Mouse (Mus musculus): ENCODE results near the gene Pmis2.

Gene Pmis2

DNA sequence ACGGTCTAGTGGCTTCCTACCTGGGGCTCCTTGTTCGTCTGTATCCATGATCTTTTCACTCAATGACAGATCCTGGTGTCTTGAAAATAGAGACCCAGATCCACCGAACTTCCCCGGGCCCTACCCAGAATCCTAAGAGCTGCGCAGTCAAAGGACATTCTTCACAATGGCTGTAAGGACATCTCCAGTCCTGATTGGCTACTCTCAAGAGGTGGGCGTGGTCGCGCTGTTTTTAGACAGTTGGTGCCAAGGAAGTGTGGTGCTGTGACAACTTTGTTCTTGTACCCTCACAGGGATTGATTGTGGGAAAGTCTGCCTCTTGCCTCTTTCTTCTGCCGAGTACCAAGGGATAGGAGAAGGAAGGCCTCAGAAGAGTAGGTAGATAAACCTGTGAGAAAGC lies at the start of gene Pmis2:
Pmis2 (minus strand) TSS at position 126 of the 400 bp plus-strand sequence.
- DNase-seq, result no peak

DNA sequence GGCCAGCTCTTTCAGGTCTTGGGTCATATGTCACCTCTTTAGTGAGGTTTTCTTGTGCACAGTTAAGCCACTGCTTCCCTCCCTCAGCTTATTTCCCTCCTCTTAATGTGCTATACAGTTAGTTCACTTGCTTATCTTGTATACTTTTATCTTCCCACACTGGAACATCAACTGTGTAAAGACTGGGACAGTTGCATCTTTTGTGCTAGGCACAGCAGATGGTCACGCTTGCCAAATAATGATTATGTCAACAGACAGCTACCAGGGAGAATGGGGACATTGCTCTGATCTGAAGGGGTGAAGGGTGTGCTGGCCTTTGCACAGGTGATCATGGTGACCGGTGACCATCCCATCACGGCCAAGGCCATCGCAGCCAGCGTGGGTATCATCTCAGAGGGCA lies 48.3 kb upstream of the Pmis2 start:
- DNase-seq, result no peak

DNA sequence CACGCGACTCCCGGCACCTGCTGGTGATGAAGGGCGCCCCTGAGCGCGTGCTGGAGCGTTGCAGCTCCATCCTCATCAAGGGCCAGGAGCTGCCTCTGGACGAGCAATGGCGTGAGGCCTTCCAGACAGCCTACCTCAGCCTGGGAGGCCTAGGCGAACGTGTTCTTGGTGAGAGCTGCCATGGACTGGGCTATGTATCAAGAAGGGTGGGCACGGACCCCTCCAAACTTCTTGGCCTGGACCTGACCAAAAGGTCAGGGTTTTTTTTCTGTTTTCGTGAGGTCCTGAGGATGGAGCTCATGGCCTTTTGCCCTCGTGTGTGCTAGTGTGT lies 46.3 kb upstream of the Pmis2 start:
- no peak for DNase-seq

DNA sequence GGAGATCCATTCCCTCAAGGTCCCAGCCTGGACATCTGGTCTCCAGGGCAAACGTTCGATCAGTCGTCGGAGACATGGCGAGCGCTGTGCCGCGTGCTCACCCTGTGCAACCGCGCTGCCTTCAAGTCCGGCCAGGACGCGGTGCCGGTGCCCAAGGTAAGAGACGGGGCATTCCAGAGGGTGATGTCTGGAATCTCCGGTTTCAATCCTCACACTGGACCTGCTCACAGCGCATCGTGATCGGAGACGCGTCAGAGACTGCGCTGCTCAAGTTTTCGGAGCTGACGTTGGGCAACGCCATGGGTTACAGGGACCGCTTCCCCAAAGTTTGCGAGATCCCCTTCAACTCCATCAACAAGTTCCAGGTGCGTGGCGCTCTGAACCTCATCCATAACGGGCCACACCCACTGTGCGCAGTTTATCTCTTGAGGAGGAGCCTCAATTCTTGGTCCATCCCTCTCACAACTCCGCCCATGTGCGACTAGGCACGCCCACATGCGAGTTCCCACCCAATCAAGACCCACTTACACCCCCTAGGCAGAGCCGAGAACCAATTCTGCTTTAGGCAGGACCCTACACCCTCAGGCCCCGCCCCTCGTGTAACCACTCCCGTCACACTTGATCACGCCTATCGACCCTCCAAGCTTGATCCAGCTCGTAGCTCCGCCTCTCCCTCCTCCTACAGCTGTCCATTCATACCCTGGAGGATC lies 45.8 kb upstream of the Pmis2 start:
- DNase-seq, result peak; percentile 67

DNA sequence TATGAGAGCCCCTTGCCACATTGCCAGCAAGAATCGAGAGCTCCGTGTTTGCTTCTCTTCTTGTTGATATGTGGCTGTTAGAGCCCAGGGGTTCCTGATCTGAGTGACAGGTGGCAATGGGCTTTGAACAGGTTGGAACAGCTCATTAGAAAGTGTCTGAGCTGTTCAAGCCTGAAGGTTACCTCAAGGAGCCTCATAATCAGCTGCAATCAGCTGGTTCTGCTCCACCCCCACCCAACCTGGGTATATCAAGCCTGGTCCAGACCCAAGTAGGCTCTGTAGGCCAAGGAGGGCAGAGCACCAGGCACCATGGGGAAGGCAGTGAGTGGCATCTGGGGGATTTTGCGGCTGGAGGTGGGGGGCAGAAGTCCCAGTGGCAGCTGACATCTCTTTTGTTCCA lies 40.5 kb upstream of the Pmis2 start, which contains the start of gene Atp4a:
Atp4a (plus strand) TSS at position 268 of the 400 bp plus-strand sequence.
- no peak for DNase-seq

DNA sequence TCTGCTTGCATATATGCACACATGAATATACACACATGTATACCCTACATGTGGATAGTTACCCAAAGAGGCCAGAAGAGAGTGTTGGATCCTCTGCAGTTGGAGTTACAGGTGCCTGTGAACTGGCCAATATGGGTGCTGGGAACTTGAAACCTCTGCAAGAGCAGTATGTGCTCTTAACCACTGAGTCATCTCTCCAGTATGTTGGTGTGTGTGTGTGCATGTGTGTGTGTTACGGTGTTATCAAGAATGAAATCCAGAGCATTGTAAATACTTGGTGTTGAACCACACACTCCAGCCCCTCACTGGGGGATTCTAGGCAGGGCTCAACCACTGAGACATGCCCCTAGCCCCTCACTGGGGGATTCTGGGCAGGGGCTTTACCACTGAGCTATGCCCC lies 36.0 kb upstream of the Pmis2 start:
- DNase-seq, result no peak

DNA sequence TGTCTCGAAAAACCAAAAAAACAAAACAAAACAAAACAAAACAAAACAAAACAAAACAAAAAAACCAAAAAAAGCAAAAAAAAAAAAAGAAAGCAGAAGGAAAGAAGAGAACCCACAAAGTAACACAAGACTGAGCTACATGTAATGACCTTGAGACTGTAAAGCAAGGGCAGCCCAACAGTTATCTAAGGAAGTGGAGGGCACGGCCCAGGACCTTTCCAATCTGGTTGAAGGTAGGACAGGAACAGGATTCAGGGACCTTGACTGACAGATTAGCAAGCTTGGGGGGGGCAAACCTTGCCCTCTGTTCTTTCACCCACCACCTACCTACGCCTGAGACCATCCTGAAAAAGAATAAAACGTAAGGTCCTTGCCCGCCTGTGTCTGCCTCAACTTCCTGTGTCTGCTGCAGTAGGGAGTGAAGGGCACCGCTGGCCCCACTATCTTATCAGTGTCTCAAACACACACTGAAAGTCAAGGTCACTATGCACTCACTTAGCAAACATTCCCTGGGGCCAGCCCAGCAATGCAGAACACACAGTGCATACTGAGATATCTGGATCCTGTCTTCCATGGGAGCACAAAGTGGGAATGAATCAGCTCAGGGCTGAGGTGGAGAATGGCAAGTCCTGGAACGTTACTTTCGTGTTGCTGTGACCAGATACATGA lies 34.9 kb upstream of the Pmis2 start:
- DNase-seq, result no peak

DNA sequence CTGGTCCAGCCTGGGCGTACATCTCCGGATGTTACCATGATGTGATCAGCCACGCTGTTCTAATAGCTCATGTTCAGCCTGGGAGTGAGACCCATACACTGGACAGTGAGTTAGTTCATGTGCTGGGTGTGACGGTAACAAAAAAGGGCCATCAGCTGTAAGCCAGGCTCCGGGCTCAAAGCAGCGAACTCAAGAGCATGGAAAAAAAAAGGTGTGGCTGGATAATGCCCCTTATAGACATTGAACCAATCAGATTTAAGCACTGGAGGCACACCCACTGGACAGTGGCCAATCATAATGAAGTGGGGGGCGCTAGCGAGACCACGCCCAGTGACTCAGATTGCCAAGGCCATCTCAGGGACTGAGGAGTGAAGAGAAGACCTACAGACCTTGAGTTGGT lies 27.2 kb upstream of the Pmis2 start, which contains the start of gene 2200002J24Rik:
2200002J24Rik (plus strand) TSS at position 338 of the 400 bp plus-strand sequence.
- DNase-seq, result no peak

DNA sequence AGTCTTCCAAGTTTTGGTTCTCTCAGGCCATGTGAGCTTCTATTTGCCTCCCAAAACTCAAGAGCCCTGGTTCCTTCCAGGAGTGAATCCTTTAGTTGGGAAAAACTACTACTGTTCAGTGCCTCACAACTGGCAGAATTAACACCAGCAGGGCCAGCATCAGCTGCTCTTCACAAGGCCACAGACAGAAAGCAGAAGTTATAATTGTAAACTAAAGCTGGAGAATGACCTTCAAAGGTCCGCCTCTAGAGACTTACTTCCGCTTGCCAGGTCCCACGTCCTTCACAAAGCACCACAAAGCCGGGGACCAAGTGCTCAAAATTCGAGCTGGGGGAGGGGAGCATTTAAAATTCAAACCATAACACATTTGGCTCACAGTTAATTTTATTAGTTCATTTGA lies 26.7 kb upstream of the Pmis2 start:
- no peak for DNase-seq

DNA sequence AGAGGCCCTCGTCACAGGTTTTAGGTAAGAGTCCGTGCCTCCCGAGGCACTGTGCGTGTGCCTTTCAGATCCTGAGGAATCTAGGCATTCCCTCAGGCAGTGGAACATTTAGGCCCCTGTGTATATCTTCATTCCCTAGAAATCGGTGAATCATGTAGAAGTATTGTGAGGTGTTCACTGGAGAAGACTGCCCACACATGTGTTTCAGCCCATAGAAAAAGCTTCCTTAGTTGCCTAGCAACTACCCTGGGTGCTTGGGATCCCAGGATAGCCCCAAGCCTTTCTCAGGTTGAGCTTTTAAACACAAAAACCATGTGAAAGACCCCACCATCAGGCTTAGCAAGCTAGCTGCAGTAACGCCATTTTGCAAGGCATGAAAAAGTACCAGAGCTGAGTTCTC lies 16.9 kb upstream of the Pmis2 start:
- DNase-seq, result no peak

DNA sequence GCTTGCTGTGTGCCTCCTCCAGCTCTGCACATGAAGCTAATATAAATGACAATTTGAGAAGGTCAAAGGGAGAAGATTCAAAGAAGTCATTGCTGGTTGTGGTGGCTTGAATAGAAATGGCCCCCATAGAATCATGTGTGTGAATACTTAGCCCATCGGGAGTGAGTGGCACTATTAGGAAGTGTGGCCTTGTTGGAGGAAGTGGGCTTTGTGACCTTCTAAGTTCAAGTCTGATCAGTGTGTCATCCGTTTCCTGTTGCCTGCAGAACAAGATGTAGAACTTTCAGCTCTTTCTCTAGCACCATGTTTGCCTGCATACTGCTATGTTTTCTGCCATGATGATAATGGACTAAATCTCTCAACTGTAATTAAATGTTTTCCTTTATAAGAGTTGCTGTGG lies 12.0 kb upstream of the Pmis2 start:
- no peak for DNase-seq

DNA sequence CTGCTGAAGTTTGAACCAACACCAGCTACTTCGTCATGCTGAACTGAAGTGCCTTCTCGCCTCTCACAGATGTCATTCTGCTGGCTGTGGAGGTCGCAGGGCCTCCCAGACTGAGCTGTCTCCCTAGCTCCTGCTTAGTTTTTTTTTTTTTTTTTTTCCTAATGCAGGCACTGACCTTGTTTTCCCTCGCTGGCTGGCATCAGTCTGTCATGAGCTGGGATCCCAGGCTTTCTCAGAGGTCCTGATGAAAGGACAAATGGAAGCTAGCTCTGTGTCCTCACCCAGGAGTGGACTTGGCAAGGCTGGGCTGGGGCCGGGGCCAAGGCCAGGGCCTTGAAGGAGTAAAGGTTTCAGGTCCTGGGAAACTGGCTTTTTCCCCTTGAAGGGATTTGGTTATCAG lies 10.5 kb upstream of the Pmis2 start:
- no peak for DNase-seq

DNA sequence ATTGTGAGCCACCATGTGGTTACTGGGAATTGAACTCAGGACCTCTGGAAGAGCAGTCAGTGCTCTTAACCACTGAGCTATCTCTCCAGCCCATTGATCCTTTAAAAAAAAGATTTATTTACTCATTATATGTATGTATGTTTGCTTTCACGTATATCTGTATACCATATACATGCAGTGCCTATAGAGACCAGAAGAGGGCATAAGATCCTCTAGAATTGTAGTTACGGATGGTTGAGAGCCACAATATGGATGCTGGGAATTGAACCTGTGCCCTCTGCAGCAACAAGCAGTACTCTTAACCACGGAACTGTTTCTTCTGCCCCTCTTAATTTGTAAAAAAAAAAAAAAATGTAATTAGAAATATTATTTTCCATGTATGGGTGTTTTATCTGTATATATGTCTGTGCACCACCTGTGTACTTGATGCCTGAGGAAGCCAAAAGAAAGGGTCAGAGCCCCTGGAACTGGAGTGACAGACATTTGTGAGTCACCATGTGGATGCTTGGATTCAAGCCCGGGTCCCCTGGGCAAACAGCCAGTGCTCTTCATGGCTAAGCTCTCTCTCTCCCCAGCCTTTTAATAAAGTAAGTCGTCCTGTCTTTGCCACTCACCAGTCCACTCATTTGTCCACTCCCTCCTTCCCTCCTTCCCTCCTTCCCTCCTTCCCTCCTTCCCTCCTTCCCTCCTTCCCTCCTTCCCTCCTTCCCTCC lies 7.0 kb upstream of the Pmis2 start:
- DNase-seq, result peak; percentile 38

DNA sequence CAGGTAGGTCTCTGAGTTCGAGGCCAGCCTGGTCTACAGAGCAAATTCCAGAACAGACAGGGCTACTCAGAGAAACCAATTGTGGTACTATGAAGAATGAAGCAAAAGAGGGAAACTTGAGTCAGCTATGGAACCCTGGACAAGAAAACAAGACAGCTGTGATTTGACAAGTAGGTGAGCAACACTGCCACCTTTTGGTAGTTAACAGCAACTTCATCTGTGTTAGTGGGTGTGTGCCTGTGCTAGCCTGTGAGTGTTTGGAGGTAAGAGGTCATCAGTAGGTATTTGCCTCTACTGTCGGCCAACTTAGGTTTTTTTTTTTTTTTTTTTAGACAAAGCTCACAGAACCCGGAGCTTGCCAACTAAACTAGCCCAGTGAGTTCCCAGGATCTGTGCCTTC lies 2.2 kb downstream of the Pmis2 start:
- no peak for DNase-seq

DNA sequence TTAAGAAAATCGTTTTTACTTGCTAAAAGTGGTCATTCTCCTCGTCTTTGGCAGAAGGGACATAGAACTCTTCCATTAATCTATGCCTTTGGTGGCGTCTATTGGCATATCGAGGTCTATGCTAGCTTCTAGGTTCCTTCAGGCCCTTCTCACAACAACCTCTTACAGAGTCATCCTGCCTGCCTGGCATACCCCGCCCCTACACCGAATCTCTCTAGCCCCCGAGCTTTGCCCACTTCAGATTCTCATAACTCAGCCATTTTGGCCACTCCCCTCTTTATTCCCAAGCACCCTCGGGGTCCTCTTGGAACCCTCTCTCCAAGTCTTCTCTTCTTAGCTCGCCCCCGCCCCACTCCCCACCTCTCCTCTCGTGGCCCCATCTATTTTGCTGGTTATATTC lies 6.1 kb downstream of the Pmis2 start:
- peak; percentile 25 for DNase-seq

DNA sequence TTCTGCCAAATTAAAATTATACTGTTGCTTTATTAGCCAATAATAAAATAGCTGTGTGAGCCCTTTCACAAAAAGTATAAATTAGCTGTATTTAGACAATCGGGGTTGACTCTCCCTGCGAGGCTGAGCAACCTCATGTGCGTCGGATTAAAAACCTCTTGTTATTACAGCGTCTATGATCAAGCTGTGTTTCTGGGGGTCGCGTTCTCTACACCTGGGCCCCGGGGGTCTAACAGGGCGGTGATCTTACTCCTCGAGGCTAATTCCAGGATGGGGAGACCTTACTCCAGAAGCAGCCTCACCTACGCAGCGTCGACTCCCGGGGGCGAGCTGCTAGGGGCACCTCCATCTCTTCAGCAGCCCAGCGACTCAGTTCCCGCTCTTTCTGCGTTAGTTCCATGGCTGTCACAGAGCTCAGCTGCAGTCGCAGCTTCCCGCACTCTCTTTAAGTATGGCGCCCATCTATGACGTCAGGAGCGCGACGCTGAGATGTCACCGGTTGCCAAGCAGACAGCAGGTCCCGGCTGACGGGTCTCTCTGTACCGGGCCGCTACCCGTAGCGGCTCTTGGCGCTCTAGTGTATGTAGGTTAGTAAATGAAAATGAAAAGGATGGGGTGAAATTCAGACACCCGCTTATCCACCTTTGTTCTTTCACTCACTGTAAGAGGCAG lies 6.7 kb downstream of the Pmis2 start, which contains the start of gene Haus5:
Haus5 (minus strand) TSS at position 466 of the 672 bp plus-strand sequence.
- peak; percentile 91 for DNase-seq

DNA sequence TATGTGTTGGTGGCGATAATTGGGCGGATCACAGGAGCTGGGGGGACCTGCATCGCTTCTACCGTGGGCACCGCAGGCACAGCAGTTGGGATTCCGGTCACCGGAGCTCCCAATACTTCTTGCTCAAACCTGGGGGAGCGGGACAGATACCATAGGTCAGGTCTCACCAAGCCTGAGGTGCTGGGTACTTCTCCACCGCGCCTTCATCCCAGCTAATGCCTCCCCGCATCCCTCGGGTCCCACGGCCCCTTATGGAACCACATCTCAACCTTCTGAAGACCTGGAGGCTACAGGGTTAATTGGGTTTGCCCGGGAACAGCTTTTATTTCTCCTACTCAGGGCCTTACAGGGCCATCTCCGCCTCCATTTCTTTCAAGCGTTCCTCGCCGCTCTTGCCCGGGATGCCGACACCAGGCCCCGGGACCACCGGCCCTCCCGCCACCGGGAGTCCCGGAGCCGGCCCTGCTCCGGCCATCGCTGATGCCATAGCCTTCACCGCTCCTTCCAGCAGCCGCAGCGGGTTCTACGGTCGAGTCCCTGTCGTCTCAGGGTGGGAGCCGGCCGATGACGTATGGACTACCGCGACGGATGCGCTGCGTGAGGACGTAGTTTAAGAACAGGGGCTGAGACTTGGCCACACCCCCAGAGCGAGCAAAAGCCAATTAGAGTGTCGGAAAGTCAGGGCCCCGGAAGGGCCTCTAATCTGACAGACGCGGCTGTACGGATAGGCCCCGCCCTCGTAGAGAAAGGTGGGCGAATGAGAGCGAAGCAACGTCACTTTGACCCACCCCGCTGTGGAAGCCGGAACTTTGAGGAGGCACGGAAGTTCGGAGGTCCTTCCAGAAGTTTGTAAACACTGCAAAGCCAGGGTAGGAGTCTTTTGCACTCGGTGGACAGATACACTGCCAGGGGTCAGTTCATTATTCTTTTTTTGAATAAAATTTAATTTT lies 21.5 kb downstream of the Pmis2 start, which contains the start of gene Rbm42:
Rbm42 (minus strand) TSS at position 727 of the 950 bp plus-strand sequence.
- DNase-seq, result peak; percentile 95

DNA sequence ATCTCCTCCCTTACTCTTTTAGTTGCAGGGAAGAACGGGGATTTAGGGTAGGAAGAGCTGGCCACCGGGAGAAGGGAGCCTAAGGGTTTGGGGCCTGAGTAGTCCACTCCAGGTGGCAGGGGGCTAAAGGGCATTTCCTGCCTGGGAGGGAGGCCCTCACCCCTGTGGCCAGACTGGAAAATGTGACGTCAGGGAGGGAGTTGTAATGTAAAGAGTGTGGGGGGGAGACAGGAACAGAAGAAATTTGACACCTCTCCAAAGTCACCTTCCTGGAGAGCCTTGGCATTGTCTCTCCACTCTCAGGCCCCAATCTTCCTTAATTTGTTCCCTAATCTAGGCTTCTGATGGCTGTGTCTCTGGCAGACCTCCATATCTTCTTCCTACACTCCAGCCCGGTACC lies 32.3 kb downstream of the Pmis2 start:
- DNase-seq, result no peak

DNA sequence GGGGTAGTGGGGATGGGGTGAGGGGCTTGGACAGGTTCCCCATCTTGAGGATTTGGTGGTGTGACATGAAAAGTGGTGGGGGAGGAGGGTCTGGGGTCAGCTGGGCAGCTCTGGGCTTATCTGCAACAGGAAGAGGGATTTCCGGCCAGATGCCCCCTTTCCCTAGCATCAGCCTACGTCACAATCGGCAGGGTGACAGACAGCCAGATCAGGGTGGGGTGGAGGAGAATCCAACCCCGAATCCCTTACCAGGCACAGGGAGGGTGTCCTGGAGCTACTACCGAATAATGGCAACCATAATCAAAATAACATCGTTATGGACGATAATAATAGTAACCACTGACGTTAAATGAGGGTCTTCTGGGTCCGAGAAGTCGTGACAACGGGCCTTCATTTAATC lies 35.0 kb downstream of the Pmis2 start:
- DNase-seq, result no peak

DNA sequence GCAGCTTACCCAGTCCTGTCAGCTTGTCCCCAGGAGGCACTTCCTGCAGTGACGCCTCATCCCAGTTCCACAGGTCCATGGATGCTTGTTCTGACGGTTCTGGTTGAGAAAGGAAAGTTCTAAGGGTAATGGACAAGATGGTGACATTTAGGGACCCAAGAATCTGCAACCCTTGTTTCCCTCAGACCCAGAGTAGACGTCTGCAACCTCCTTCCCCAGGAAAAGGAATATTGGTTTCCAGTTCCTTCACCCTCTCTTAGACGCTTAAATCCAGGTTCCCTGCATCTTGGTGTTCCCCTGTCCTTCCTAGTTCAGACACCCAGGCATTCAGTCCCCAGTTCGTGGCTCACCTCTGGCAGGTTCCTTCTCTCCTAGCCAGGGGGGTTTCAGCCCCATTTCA lies 35.7 kb downstream of the Pmis2 start, which contains the start of gene Etv2:
Etv2 (minus strand) TSS at position 101 of the 400 bp plus-strand sequence.
- no peak for DNase-seq

DNA sequence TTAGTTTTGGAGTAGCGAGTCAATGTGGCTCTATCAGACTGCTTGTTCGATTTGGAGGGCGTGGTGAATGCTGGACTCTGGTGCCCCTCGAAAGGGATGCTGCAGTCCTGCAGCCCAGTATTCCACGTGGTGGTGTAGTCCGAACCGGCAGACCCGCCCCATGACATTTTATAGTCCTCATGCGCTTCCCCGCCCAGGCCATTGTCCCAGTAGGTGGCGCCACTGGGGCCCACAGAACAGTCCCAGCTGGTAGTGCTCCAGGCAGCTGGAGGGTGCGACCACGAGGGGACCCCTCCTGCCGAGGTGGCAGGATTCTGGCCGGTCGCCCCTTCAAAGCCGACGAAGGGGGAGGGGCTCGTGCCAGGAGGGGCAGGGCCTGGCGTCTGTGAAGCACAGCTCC lies 36.8 kb downstream of the Pmis2 start:
- peak; percentile 64 for DNase-seq

All from right cerebral cortex, postnatal 4 days (tissue).